Mouse (Mus musculus): ENCODE data around the gene Gtf2a2.
"Not testable (repeated sequence)": the region's sequence is repeated elsewhere in the genome, so short reads cannot be mapped to it uniquely, and the experiment has no call there.

Gene Gtf2a2

GRCm38 (mm10) chr9:70018879-70019278, 6.5 kb downstream of the Gtf2a2 start:
- peak in 1 of 2 experiments; percentile 8 for DNase-seq (ENCODE audit: low read depth in 2 of 2, low spot score in 2 of 2)

DNA sequence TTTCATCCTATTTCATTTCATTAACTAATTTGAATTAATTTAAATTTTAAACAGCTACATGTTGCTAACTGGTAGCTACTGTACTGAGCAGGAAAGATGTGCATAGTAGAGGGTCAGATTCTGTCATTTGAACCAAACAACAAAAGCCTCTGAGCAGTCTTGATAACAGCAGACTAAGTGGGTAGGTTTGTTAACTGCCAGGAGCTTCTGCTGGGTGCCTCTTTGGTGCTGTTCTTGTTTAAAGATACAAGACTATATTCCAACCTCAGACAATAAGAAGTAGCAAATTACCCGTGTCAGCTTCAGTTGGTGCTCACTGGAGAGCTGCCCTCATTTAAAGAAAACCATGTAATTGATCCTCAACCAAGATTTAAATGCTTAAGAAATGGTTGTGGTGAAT, 9.3 kb downstream of the Gtf2a2 start:
- DNase-seq (ENCODE audit: low read depth in 2 of 2, low spot score in 2 of 2), result no peak

DNA sequence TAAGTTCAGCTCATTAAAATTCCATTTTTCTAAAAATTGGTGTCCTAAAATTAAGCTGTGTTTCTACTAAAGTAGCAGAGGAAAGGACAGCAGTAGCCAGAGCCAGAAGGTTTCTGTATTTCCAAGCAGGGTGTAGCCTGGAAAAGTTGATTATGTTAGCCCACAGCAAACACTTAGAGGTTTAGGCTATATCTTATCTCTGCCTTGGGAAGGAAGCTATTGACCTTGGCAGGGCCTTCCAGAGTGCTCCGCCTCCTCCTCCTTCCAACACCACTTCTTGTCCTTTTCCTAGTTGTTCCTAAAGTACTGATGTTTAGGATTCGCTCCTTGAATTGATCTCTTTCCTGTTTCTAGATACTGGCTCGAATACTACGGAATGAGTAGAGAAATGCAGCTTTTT, 9.7 kb downstream of the Gtf2a2 start:
- no peak for DNase-seq (ENCODE audit: low read depth in 2 of 2, low spot score in 2 of 2)

DNA sequence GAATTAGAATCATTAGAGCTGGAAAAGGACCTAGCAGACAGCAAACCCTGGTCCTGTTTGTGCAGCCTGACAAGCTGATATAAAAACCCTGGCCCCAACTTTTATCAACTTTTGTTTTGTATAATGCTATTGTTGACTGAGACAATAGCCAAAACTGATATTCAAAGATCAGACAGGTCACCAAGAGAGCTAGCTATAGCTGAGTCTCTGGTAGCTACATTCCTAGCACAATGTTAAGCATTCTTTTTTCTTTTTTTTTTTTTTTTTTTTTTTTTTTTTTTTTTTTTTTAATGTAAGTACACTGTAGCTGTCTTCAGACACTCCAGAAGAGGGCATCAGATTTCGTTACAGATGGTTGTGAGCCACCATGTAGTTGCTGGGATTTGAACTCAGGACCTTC, 11.3 kb downstream of the Gtf2a2 start:
- DNase-seq (ENCODE audit: low read depth in 2 of 2, low spot score in 2 of 2), result not testable (repeated sequence)

DNA sequence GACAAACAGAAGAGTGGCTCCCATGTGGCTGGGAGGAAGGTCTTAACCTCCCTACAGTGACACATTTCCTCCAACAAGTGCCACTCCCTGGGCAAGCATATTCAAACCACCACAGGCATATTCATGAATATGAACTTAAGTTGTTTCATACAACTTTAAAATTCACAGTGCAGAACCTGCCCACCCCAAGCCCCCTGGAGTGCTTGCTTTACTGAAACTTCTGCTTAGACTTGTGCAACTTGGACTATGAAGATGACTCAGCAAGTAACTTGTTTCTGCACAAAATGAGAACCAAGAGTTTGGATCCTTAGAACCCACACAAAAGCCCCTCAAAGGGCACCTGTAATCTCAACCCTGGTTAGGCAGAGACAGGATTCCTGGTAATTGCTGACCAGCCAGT, 12.3 kb downstream of the Gtf2a2 start:
- DNase-seq (ENCODE audit: low read depth in 2 of 2, low spot score in 2 of 2), result no peak

GRCm38 (mm10) chr9:70025365-70026012, 13.1 kb downstream of the Gtf2a2 start:
- no peak for DNase-seq (ENCODE audit: low read depth in 2 of 2, low spot score in 2 of 2)

GRCm38 (mm10) chr9:70032167-70032566, 19.8 kb downstream of the Gtf2a2 start:
- DNase-seq (ENCODE audit: low read depth in 2 of 2, low spot score in 2 of 2), result no peak

GRCm38 (mm10) chr9:70033056-70033455, 20.7 kb downstream of the Gtf2a2 start:
- no peak for DNase-seq (ENCODE audit: low read depth in 2 of 2, low spot score in 2 of 2)

- no peak for DNase-seq (ENCODE audit: low read depth in 2 of 2, low spot score in 2 of 2)
Measured at GRCm38 (mm10) chr9:70034702-70035101, 22.4 kb downstream of the Gtf2a2 start.

DNA sequence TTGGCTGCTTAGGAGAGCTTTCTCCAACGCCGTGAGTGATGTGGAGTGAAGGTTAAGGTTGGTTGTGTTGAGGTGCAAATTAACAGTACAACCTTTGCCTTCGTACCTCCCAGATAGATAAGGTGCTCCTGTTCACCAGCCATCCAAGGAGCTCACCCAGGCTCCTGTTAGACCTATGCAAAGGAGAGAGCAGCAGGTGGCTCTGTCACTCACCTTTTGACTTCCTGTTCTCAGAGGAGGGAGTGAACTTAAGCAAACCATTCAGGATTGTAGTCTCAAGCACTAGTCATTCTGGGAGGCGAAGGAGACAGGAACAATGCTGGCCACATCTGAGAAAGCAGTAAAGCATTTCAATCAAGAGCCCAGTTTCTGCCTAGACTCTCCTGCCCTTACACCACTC, 24.3 kb downstream of the Gtf2a2 start:
- no peak for DNase-seq (ENCODE audit: low read depth in 2 of 2, low spot score in 2 of 2)

DNA sequence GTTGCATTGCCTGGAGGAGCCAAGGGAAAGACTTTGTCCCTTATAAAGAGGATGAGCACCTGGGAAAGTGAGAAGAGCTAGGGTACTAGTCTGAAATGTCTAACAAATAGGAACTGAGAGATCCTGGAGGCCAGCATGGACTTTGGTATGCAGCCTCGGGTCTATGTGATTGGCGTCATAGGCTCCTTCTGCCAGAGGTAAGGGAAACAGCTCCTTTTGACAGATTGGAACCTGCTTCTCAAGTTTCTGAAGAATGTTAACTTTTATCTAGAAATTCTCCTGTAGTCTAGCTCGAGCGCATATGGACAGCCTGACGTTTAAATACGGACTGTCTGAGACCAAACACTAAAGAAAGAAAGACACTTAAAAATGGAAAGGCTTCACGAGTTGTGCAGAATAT, 25.6 kb downstream of the Gtf2a2 start, which contains the start of gene Gcnt3:
Gene Gcnt3, minus strand, starts transcription at position 101 of the 400 bp plus-strand sequence.
- no peak for DNase-seq (ENCODE audit: low read depth in 2 of 2, low spot score in 2 of 2)

- DNase-seq (ENCODE audit: low read depth in 2 of 2, low spot score in 2 of 2), result peak in 1 of 2 experiments; percentile 1
Measured at GRCm38 (mm10) chr9:70039597-70040385, 27.4 kb downstream of the Gtf2a2 start.

- DNase-seq (ENCODE audit: low read depth in 2 of 2, low spot score in 2 of 2), result no peak
Measured at GRCm38 (mm10) chr9:70040570-70040969, 28.2 kb downstream of the Gtf2a2 start.

DNA sequence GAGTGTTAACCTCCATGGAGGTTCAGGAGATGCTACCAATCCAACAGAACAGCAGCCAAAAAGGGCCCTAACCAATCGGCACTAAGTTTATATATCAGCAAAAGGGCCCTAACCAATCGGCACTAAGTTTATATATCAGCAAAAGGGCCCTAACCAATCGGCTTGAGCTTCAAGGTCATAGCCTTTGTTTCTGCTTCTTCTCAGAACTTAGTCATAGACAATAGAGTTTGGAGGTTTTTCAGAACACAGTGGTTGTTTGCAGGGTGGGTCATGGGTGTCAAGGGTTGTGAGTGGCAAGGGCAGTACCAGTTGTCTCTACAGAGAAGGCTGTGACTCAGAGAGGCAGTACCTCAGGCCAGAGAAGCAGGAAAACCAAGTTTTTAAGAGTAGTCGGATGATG, 29.8 kb downstream of the Gtf2a2 start:
- no peak for DNase-seq (ENCODE audit: low read depth in 2 of 2, low spot score in 2 of 2)

GRCm38 (mm10) chr9:70042935-70043334, 30.6 kb downstream of the Gtf2a2 start:
- DNase-seq (ENCODE audit: low read depth in 2 of 2, low spot score in 2 of 2), result no peak

GRCm38 (mm10) chr9:70044865-70045264, 32.5 kb downstream of the Gtf2a2 start:
- no peak for DNase-seq (ENCODE audit: low read depth in 2 of 2, low spot score in 2 of 2)

DNA sequence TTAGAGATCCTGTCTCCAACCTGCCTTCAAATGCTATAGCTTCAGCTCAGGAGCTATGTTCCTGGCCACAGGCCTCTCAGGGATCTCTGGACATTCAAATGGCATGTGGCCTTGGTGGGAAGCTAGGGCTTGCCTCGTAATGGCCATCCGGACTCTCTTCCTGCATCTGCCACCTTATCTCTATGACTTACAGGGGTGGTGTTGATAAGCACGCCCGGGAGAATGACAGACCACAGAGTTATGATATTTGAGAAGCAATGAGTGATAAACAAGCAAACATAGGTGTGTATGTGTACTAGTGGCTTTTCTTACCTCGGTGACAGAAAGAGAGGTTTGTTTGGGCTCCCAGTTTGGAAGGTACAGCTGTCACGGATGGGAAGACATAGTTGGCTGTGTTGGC, 33.9 kb downstream of the Gtf2a2 start:
- DNase-seq (ENCODE audit: low read depth in 2 of 2, low spot score in 2 of 2), result no peak

- DNase-seq (ENCODE audit: low read depth in 2 of 2, low spot score in 2 of 2), result no peak
Measured at GRCm38 (mm10) chr9:70047839-70048238, 35.5 kb downstream of the Gtf2a2 start.

DNA sequence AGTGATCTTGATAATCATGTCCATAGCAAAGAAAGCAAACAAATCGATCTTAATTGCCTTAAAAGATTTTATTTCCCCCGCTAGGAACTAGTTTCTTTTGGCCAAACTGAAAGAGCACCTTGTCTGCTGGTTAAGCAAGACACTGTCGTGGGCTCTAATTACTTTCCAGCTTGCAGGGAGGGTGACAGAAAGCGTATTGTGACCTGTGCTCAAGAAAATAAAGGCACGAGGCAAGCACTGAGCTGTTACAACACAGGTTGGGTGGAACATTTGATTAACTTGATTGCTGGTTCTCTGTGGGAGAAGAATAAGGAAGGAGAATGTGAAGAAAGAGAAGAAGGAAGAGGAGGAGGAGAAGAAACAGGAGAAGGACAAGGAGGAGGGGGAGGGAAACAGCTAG, 35.9 kb downstream of the Gtf2a2 start:
- DNase-seq (ENCODE audit: low read depth in 2 of 2, low spot score in 2 of 2), result no peak

DNA sequence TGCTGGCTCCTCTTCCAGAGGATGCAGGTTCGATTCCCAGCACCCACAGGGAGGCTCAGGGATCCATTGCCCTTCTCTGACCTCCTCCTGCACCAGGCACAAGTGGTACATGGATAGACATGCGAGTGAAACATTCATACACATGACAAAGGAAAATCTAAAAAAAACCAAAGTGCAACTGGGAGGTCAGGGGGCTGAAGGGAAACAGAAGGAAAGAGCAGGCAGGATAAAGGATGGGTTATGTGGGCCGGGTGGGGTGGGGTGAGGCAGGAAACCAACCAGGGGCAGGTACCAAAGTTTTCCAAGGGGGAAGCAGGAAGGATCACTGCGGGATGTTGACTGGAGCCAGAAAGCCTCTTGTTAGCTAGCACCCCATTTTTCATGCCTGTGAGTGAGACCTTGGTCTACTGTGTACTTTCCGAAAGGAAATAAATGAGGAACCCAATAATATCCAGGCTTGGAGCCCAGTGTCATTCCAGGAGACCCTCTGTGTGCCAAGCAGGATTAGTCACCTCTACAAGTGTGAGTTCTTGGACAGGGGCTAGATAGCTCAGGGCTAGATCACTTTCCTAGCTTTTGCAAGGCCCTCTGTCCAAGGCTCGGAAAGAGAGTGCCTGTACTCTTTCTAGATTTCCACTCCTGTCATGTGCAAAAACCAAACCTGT, 36.5 kb downstream of the Gtf2a2 start:
- DNase-seq (ENCODE audit: low read depth in 2 of 2, low spot score in 2 of 2), result no peak

DNA sequence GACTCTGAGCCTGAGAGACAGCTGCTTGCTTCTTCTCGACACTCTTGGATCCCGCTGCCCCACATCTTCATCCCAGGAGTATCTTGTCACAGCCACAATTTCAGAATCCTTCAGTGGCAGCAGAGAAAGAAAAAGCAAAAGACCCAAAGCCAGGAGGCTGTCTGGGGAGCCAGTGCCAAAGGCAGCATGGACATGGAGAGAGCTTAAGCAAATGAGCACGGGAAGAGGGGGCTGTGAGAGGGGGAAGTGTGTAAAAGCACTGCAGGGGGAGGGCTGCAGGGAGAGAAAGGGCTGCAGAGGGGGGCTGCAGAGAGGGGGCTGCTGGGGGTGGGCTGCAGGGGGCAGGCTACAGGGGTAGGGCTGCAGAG, 37.0 kb downstream of the Gtf2a2 start:
- no peak for DNase-seq (ENCODE audit: low read depth in 2 of 2, low spot score in 2 of 2)

DNA sequence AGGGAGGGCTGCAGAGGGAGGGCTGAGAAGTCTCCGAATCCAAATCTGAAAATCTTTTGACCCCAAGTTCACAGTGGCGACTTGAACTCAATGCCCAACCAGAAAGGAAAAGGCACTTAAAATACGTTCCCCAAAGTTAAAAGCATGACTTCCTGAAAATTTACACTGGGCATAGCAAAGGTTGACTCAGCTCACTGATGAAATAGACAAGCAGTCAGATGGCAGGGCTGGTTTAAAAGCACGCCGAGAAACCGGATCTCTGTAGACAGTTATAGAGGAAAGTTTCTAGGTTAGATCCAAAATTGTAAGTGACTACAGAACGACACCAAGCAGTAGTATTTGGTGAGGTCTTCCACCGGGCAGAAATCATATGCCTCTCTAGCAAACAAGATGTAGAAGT, 37.5 kb downstream of the Gtf2a2 start:
- DNase-seq (ENCODE audit: low read depth in 2 of 2, low spot score in 2 of 2), result no peak
